Mouse (Mus musculus) adipocyte (in vitro differentiated cells): ENCODE measurements at regions not wholly inside any gene's neighbourhood (a gene's known extent, or its start where the extent isn't known, plus 50 kb on each side); places are given as distances from the start of the nearest gene placed in this dataset.
A peak's percentile ranks its signal among the peaks of the same experiment; 100 is the strongest.

Experiments
- DNase-seq: peaks from one replicate; pipeline ENCODE4 v3.0.0-alpha.2; 2016; ENCODE audit warnings: low spot score

GRCm38 (mm10) chr2:48457117-48457516 lies 356.8 kb upstream of the Acvr2a start:
- DNase-seq = no peak

- DNase-seq = no peak
These were observed 348.4 kb upstream of the Acvr2a start for GRCm38 (mm10) chr2:48465483-48465882.

DNA sequence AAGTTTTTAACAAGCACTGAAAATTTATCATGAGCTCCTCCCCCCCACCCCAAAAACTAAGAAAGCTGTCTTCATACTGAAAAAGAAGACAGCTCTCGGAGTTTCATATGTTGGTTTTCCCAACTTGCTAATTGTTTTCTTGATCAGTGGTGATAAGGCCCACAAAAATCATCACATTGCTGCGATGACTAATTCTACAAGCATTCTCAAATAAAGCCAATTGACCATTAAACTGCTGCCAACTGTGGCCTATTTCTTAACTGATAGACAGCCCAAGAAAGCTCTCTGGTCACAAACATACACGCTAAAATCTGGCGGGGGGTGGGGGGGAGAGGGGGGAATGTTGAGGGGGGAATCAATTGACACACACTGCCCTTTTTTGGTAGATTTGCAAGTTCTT lies 345.0 kb upstream of the Acvr2a start:
- DNase-seq = peak; percentile 45

DNA sequence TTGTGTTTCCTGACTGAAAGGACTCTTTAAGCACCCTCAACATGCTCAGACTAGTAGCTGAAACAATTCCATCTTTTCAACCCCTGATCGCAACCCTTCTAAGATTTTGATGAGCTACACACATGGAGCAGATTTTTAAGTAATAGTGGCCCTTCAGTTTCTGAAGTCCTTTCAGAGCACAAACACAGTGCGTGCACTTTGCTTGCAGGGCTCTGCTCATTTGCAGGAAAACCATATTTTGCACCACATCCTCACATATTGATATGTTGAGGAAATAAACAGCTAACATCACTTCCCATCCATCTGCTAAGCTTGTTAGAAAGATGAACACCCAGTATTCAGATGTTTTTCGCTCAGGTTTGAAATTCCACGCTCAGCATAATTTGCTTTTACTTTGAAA lies 344.6 kb upstream of the Acvr2a start:
- DNase-seq = no peak

DNA sequence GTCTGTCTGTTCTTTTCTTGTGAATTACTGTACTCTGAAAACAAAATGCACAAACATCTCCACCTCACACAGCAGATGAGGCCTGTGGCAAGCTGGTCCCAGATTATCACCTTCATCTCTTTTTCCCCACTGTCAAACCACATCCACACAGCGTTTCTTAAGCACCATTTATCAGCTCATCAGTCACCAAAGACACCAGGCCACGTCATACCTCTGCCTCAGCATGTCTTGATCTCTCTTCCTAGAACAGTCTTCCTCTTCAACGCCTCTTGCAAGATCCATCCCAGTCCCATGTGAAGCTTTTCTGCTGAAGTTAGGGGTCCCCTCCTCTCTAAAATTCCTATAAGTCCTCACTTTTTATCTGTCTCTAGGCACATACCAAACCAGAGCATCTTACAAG lies 340.8 kb upstream of the Acvr2a start:
- DNase-seq = no peak

- DNase-seq = no peak
These were observed 339.3 kb upstream of the Acvr2a start for GRCm38 (mm10) chr2:48474642-48475041.

- no peak for DNase-seq
These were observed 337.1 kb upstream of the Acvr2a start for GRCm38 (mm10) chr2:48476777-48477176.

DNA sequence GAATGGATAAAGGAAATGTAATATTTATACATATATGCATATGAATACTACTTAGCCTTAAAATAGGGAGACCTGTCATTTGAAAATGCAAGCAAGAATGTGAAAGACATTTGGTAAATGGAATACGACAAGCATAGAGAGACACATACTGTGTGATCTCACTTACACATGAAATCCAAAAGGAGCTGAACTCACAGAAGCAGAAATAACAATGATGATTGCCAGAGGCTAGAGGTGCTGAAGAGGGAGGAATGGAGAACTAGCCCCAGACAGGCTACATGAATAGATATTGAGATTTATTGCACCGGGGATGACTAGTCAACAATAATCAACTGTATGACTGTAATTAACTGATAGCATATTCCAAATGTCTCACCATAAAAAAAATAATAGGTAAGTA lies 336.6 kb upstream of the Acvr2a start:
- no peak for DNase-seq

DNA sequence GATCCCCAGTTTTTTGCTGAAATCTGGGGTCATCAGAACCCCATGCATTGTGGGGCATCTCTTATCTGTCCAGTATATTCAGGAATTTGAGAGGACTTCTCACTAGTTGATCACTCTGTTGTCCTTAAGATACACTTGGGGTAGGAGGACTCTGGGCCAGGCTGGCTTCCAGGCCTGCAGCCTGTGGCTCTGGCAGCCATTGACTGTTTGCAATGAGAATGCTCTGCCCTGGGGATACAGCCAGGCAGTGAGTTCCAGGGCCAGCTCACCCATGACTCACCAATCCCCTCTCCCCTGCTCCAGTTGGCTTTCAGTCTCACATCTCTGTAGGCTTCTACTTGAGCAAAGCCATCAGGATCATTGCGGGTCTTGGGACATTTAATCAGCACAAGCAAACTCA lies 334.3 kb upstream of the Acvr2a start:
- peak; percentile 87 for DNase-seq

DNA sequence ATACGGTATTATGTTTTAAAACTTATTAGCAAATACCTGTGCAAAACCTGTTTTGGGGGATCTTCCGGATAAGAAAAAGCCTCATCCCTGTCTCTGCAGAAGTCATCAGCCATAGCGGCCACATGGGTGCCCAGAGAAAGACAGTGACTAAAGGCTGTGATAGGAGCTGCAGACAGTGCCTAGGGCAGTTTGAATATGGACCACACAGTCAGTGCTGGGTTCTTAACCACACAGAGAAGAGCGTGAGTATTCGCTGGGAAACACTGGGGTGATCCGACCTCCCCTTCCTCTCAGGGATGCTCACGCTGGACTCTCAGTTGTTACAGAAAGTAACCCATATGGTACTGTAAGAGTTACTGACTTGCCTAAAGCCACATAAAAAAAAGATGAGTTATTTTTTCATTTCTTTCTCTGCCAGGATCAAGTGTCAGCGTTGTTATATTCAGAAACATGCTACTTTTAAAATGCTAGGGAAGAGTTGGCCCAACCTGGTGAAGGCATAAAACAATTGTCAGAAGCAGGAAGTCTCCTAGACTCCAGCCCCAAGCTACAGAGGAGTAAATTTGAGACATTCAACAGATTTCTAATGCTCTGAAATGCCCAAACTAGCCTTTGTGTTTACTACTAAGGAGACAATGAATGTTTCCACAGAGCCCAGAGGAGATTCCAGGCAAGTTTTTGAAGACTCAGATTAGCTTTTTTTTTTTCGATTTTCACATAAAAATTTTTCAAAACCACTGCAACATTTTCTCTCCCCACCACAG lies 333.3 kb upstream of the Acvr2a start:
- DNase-seq = peak; percentile 26

GRCm38 (mm10) chr2:48481209-48481742 lies 332.6 kb upstream of the Acvr2a start:
- DNase-seq = peak; percentile 16

DNA sequence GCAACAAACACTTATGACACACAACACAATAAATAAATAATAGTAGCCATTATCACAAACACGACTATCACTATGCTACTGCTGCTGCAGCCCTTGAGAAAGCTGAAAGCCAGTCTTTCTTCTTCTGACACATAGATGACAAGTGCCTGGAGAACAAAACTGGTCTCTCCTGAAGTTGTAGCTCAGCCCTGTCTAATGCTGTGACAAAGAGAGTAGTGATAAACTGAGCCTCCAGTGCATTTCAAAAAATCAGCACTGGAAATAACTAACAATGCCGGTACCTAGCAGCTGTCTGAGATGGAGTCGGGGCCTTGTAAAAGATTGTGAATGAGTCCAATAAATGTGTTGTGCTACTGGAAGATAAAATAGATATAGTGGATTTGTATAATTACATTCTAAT lies 320.3 kb upstream of the Acvr2a start:
- DNase-seq = no peak

DNA sequence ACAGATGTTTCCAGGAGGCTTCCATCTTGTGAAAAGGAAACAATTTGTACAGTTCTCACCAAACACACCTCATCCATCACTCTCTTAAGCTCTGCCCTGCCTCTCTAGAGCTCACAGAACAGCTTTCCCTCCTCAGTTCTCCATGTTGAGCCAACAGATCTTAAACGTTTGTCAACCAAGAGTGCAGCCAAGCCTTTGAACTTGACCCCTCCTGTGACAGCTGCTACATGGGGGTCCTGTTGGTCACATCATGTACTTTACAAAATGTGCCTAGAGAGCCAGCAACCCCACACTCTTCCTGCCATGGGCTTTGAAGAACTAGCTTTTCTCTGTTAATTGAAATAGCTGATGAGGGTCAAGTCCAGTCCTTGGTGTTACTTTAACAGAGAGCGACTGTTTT lies 319.8 kb upstream of the Acvr2a start:
- no peak for DNase-seq

DNA sequence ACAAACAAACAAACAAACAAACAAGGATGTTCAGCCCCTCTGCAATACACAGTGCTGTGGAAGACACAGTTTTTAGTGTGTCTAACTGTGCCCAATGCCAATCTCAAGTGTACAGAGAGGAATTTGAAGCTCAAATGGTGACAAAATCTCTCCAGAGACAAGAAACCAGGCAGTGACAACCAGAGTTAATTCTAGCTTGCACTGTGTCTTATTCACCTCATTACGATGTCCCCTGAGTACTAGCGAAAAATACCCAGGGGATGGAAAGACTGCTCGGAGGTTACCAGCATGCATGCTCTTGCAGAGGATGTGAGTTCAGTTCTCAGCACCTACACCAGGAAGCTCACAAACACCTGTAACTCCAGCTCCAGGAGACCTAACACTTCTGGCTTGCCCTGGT lies 319.3 kb upstream of the Acvr2a start:
- no peak for DNase-seq

- DNase-seq = peak; percentile 35
These were observed 315.7 kb upstream of the Acvr2a start for GRCm38 (mm10) chr2:48498047-48498723.

DNA sequence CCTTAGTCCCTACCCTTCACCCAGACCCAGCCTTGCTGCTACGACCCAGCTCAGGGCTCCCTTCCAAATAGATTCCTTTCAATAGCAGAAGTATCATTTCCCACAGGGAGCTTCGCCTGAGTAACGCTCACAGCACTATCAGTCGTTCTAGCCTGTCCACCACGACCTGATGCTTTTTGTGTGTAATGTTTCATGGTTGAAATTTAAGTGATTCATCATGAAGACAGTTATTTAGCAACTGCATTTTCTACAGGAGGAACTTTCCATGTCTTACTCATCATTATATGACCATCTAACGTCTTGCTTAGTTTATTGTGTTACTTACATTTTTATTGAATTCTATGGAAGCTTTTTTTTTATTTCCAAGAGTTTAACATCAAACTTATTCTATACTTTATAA lies 314.5 kb upstream of the Acvr2a start:
- no peak for DNase-seq

- DNase-seq = no peak
These were observed 312.5 kb upstream of the Acvr2a start for GRCm38 (mm10) chr2:48501387-48501786.

DNA sequence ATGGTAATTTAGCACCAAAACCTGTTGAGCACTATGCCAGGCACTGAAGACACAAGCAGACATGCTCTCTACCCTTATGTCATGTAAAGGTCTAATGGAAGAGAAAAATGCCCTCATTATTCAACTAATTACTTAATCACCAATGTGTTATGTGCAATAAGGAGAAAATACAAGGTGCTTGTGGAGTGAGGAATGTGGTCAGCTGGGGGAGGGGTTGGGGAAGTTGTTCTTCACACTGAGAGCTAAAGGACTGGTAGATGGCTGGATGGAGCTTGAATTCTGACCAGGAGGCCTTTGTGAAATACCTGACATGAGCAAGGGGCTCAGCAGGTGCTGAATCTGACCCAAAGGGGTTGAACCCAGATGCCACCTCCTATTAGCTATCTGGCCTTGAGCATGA lies 300.1 kb upstream of the Acvr2a start:
- no peak for DNase-seq

GRCm38 (mm10) chr2:48519838-48520404 lies 294.0 kb upstream of the Acvr2a start:
- peak; percentile 55 for DNase-seq

DNA sequence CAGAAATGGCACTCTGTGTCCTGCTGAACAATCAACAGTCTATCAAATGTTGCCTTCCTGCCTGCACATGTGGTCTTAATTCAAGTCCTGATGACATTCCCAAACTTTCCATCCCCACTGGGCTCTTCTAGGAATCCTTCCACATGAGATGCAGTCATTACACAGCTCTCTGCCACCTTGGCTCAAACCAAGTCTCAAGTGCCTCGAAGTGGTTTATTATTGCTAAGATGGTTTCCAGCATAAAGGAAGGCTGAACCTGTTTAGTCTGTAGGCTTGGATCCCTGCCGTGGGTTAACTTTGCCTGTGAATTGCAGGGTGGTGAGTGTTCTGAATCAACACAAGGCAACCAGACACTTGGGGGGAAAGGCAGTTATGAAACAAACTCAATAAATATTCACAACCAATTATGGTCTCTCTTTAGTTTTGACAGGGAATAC lies 293.4 kb upstream of the Acvr2a start:
- DNase-seq = peak; percentile 71

DNA sequence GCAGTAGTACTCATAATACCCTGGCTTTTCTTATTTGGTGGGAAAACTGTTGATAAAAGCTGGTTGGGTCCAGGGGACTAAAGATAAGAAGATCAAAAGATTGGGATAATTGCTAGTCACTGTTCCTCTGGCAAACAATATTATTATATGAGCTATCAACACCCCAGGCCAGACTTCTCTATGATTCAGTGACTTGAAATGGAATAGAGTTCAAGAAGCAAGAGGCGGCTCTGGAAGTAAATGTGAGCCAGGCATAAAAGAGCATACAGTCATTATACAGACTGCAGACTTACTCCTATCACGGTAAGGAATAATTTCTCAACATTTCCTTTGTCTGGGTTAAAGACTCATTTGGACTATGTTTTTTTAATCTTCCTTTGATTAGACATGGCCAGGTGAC lies 278.5 kb upstream of the Acvr2a start:
- DNase-seq = no peak

DNA sequence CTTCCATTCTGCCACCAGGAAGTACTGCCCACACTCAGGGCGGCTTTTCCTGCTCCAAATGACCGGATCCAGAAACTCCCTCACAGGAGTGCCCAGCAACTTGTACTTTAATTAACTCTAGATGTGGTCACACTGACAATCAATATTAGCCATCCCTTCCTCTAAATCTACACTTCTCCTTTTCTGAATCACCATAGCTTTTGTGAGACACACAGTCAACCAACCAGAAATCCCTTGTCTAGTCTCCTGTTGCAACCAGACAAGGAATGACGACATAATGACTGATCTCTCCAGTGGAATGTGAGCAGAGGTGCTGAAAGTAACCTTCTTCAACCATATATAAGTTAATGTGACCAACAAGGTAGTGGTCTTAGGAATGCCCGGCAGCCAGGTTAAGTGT lies 277.0 kb upstream of the Acvr2a start:
- no peak for DNase-seq

GRCm38 (mm10) chr2:48538668-48539341 lies 275.1 kb upstream of the Acvr2a start:
- DNase-seq = peak; percentile 66
